Mouse (Mus musculus): ENCODE measurements around the gene Hivep1. TPM values are rescaled to one million over a fixed set of nuclear protein-coding genes. Genes with fewer than 3 reads are reported as not detected.

The Hivep1 gene
- polyA plus RNA-seq, 1 experiment from 2014 or later = 19.0 TPM

DNA sequence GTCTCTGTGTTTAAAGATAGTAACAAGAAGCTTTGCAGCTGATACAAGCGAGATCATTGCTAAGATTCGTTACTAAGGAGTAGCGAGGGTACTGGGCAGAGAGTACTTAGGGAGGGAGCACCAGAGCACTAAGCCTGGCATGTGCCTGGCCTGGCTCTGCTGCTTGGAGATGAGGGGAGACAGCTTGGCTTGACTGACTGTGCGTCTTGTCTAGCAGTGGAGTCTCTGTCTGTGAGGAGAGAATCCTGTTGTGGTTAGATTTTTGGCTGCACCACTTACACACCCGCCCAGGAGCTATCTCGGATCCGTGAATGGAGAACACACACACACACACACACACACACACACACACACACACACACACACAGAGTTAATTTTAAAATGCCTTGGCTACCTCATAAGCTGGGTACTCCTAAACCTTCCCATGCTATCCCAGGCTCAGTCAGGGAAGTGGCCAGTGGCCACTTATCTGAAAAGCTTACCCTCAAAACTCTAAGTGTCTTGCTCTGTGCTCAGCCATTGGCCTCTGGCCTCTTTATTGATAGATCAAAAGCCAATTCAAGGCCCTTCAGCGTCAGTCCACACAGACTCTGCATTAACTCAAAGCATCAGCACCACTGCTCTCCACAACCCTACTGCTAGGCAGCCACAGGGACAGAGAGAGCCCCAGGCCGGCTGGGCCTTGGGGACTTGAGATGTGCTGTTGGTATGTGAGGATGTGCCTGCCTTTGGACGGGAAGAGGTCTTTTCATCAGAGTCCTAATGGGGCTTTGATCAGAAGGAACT is 28.5 kb downstream of the Hivep1 start:
- WGBS = 68% methylated on average over 10 of the region's 10 CpGs
- H3K9me3 ChIP-seq (replicated peaks) = no peaks in the 10 kb centered on the region
- no peak overlapping the region for H3K4me2 ChIP-seq (replicated peaks)
- no peak overlapping the region for H3K4me3 ChIP-seq
- no peak overlapping the region for H3K27ac ChIP-seq
- no peaks in the 10 kb centered on the region for H3K4me1 ChIP-seq
- H3K27me3 ChIP-seq = no peaks in the 10 kb centered on the region
- no peak overlapping the region for H3K9ac ChIP-seq
- no peak for ATAC-seq (ENCODE audit: low FRiP score)
- H3K36me3 ChIP-seq = peaks cover 19% of the 10 kb centered on the region

DNA sequence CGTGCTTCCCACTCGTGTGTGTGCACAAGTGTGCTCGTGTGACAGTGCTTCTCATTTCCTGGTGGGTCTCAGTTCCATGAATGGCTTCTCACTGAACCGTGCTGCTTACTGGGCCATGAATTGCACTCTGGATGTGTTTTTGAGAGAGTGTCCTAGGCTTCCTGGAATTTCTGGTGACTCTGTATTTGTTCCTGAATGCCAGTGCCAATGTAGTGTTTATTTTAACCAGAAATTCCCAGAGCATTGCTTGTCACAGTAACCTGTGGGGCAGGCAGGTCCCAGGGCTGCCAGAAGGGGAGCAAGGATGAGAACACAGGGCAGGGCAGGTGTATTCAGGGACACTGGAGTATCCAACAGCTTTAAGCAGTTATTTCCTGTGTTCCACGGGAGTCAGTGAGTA is 36.5 kb downstream of the Hivep1 start:
- no peaks in the 10 kb centered on the region for H3K27me3 ChIP-seq
- H3K4me1 ChIP-seq = peaks cover 23% of the 10 kb centered on the region
- H3K36me3 ChIP-seq = no peaks in the 10 kb centered on the region
- no peak for ATAC-seq (ENCODE audit: low FRiP score)
- no peak overlapping the region for H3K4me3 ChIP-seq
- no peaks in the 10 kb centered on the region for H3K9me3 ChIP-seq (replicated peaks)
- H3K9ac ChIP-seq = no peak overlapping the region
- H3K27ac ChIP-seq = no peak overlapping the region
- 66% methylated on average over 5 of the region's 5 CpGs for WGBS
- no peak overlapping the region for H3K4me2 ChIP-seq (replicated peaks)

DNA sequence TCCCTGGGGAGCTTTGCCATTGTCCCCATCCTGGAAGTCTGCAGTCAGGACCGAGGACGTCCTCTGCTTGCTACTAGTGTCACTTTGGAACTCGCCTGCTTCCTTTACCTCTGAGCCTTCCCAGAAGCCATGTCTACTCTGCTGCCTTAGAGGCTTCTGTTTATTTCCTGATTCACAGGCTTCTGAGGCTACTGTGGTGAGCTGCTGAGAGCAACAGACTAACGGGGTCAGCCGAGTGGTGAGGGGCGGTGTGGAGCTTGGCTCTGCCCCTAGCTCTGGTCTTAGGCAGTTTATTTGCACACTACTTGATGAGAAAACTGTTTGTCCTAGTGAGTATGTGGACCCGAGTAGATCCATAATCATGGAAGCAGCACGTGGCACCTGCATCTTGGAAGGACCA is 37.2 kb downstream of the Hivep1 start:
- WGBS = 74% methylated on average over 8 of the region's 8 CpGs
- Histone ChIP-seq H3K9me3 (replicated peaks) (no peaks in the 10 kb centered on the region), H3K4me3 (no peak overlapping the region), H3K36me3 (no peaks in the 10 kb centered on the region), H3K4me1 (peaks cover 28% of the 10 kb centered on the region), H3K9ac (no peak overlapping the region), H3K27ac (no peak overlapping the region), H3K27me3 (no peaks in the 10 kb centered on the region), H3K4me2 (replicated peaks) (no peak overlapping the region)
- ATAC-seq (ENCODE audit: low FRiP score) = no peak

DNA sequence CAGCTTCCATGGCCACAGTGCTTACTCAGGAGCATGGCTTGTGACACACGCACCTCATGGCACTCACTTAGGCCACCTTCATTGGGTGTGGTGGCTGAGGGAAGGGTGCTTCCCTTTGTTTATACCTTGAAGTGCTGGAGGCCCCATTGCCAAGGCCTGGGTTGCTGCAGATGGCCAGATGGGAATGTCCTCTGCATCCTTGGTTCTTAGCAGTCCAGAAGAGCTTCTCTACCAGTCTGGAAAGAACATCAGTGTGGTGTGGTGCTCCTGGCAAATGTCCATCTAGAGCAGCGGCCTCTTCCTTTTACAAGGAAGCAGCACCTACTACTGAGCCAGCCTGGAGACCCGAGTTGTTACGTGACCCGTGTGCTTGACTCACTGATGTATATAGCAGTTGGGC is 38.9 kb downstream of the Hivep1 start:
- no peak overlapping the region for H3K4me3 ChIP-seq
- ATAC-seq (ENCODE audit: low FRiP score) = no peak
- H3K9ac ChIP-seq = no peak overlapping the region
- no peaks in the 10 kb centered on the region for H3K9me3 ChIP-seq (replicated peaks)
- H3K27me3 ChIP-seq = no peaks in the 10 kb centered on the region
- WGBS = 95% methylated on average over 5 of the region's 5 CpGs
- peaks cover 29% of the 10 kb centered on the region for H3K4me1 ChIP-seq
- H3K36me3 ChIP-seq = no peaks in the 10 kb centered on the region
- H3K27ac ChIP-seq = no peak overlapping the region
- H3K4me2 ChIP-seq (replicated peaks) = no peak overlapping the region

DNA sequence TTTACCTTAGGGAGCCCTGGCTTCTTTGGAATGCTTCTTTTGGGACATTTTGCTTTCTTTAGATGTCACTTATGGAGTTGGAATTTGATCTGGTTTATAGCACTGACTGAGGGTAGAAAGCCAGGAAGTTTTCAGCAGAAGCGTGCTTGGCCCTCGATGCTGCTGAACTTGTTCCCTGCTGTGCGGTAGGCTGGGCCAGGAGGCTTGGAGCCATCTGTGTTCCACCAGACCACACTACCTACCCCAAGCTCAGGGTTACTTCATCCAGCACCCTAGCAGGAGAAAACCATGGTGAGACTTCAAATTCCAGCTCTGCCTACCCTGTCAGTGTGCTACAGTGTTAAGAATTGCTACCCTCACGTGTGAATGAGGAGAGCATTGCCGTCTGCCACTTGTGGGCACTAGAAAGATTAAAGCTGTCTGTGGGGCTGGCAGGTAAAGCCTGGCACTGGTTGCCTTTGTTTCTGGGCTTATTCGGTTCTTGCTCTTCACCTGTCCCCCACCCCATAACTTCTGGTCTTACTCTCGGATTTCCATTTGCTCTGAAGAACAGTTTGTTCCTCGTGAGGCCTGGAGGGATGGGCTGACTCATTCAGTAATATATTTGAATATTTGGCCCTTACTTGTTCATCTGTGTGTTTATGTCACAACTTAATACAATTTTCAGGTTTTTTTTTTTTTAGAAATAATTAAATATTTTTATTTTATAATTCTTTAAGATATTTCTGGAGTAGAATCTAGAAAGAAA is 40.7 kb downstream of the Hivep1 start:
- H3K36me3 ChIP-seq = no peaks in the 10 kb centered on the region
- ATAC-seq (ENCODE audit: low FRiP score) = no peak
- no peak overlapping the region for H3K27ac ChIP-seq
- no peak overlapping the region for H3K9ac ChIP-seq
- H3K4me3 ChIP-seq = no peak overlapping the region
- H3K27me3 ChIP-seq = no peaks in the 10 kb centered on the region
- WGBS = 57% methylated on average over 8 of the region's 8 CpGs
- no peak overlapping the region for H3K4me2 ChIP-seq (replicated peaks)
- no peaks in the 10 kb centered on the region for H3K9me3 ChIP-seq (replicated peaks)
- H3K4me1 ChIP-seq = peaks cover 35% of the 10 kb centered on the region

DNA sequence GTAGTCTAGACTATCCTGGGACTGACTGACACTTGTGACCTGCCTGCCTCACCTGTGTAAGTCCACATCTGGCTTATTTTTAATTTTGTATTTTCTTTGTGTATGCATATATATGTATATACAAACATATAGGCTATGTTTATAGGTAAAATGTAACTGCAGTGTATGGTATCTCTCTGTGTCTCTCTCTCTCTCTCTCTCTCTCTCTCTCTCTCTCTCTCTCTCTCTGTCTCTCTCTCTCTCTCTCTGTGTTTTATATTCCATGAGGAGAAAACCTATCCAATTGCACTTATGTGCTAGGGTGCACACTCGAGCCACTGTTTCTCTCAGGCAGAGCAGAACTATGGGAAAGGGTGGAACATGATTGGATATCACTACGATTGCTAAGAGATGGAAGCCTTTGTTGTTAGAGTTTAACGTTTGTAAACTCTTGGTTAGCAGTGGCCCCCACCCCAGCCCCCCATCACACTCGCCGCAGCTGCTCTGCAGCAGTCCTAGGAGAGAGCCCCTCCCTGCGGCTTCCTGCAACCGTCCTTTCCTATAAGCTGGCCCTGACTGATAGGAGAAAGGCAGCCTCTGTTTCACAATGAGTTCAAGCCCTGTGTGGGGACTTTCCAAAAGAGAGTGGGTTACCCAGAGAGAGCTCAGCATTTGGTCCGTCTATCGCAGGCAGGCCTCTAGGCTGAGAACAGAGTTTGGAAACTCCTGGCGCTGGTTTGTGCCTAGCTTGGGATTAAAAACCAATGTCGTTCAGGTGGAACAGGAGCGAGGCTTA is 41.6 kb downstream of the Hivep1 start:
- Histone ChIP-seq H3K4me1 (peaks cover 30% of the 10 kb centered on the region), H3K27me3 (no peaks in the 10 kb centered on the region), H3K9ac (no peak overlapping the region), H3K36me3 (no peaks in the 10 kb centered on the region), H3K27ac (no peak overlapping the region), H3K9me3 (replicated peaks) (no peaks in the 10 kb centered on the region; the same call in 1 of the 2 replicates), H3K4me2 (replicated peaks) (no peak overlapping the region), H3K4me3 (no peak overlapping the region)
- WGBS = 63% methylated on average over 12 of the region's 12 CpGs
- no peak for ATAC-seq (ENCODE audit: low FRiP score)

DNA sequence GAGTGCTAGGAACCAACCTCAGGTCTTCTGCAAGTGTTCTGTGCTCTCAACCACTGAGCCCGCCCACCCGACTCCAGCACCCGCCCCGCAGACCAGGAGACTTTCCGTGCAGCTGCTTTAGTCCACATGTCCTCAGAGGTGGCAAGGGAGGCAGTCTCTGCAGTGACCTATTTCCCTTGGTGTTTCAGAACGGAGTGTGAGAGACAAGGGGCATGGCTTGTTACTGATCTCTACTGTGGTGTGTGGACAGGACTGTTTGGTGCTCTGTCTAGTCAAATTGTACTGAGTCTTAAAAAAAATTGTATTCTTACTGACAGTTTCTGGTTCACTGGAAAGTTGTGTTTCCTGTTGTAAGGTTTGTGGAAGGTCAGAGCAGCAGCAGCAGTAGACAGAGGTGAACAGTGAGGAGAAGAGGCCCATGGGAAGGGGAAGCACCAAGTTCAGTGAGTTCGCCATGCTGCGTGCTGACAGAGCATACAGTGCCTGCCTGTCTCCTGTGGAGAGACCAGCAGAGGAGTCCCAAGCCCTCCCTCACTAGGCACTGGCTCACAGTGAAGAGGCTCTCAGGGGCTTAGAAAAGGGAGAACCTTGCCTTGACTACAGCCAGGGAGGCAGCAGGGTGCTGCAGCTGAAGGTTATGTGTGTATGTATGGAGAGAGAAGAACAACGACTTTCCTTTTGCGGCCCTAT is 44.1 kb downstream of the Hivep1 start:
- H3K4me1 ChIP-seq = peaks cover 32% of the 10 kb centered on the region
- no peak for ATAC-seq (ENCODE audit: low FRiP score)
- H3K9me3 ChIP-seq (replicated peaks) = no peaks in the 10 kb centered on the region; the same call in 1 of the 2 replicates
- WGBS = 75% methylated on average over 10 of the region's 10 CpGs
- no peaks in the 10 kb centered on the region for H3K27me3 ChIP-seq
- no peaks in the 10 kb centered on the region for H3K36me3 ChIP-seq
- no peak overlapping the region for H3K4me3 ChIP-seq
- 0 out of 2 replicates have a peak overlapping the region, but pooled peaks have one; percentile 18 for H3K9ac ChIP-seq
- H3K27ac ChIP-seq = 0 out of 2 replicates have a peak overlapping the region, but pooled peaks have one; percentile 55
- no peak overlapping the region for H3K4me2 ChIP-seq (replicated peaks)

DNA sequence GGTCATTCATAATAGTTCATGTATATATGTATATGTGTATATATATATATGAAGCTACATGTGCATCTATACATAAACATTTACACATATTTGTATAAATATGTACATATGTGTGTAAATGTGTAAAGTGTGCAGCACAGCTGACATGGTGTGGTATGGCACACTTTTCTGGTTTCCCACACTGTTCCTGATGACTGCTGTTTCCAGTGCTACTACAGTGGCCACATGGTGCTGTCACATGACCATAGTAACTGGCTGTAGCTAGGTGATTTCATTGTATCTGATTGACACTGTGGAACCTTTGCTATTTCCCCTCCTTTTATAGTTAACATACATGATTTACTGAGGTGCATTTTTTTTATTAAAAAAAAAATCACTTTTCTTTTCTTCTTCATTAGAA is 45.3 kb downstream of the Hivep1 start:
- no peak for ATAC-seq (ENCODE audit: low FRiP score)
- Histone ChIP-seq H3K9me3 (replicated peaks) (no peaks in the 10 kb centered on the region; the same call in 1 of the 2 replicates), H3K36me3 (no peaks in the 10 kb centered on the region), H3K4me2 (replicated peaks) (no peak overlapping the region), H3K9ac (no peak overlapping the region), H3K4me1 (peaks cover 33% of the 10 kb centered on the region), H3K27me3 (no peaks in the 10 kb centered on the region), H3K4me3 (no peak overlapping the region), H3K27ac (no peak overlapping the region)

DNA sequence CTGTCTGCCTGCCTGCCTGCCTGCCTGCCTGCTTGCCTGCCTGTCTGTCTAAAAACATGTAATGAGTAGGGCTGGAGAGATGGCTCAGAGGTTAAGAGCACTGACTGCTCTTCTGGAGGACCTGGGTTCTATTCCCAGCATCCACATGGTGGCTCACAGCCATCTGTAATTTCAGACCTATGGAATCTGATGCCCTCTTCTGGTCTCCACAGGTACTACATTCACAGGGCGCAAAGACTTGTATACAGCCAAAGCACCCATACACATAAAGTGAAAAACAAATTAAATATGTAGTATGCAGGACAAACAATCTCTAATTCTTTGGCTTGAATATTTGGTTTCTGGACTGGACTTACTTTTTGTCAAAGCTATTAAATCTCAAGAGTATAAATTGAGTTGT is 46.7 kb downstream of the Hivep1 start:
- H3K36me3 ChIP-seq = no peaks in the 10 kb centered on the region
- H3K4me1 ChIP-seq = peaks cover 37% of the 10 kb centered on the region
- H3K4me2 ChIP-seq (replicated peaks) = no peak overlapping the region
- no peak overlapping the region for H3K4me3 ChIP-seq
- H3K27ac ChIP-seq = no peak overlapping the region
- no peaks in the 10 kb centered on the region; the same call in 1 of the 2 replicates for H3K9me3 ChIP-seq (replicated peaks)
- ATAC-seq (ENCODE audit: low FRiP score) = no peak
- WGBS = 89% methylated on average over 1 of the region's 1 CpGs
- no peak overlapping the region for H3K9ac ChIP-seq
- no peaks in the 10 kb centered on the region for H3K27me3 ChIP-seq

DNA sequence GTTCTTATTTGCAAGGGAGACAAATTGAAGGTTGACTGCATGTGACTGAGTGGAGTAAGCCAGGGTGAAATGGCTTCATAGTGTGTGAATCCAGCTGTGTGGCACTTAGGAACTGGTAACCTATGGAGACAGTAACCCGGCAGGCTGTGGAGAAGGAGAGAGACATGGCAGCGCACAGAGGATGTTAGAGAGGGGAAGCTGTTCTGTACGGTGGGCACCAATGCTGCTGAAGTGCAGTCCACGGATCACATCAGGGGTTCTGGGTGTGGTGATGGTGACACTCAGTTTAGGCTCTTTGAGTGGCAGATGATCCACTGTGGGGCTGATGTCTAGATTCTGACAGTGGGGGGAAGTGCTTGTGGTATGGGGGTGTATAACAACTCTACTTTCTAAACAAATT is 47.7 kb downstream of the Hivep1 start:
- no peaks in the 10 kb centered on the region for H3K27me3 ChIP-seq
- H3K9ac ChIP-seq = no peak overlapping the region
- WGBS = 85% methylated on average over 4 of the region's 4 CpGs
- no peak overlapping the region for H3K4me3 ChIP-seq
- no peak for ATAC-seq (ENCODE audit: low FRiP score)
- no peaks in the 10 kb centered on the region for H3K36me3 ChIP-seq
- no peaks in the 10 kb centered on the region; the same call in 1 of the 2 replicates for H3K9me3 ChIP-seq (replicated peaks)
- no peak overlapping the region for H3K4me2 ChIP-seq (replicated peaks)
- peaks cover 40% of the 10 kb centered on the region for H3K4me1 ChIP-seq
- no peak overlapping the region for H3K27ac ChIP-seq

DNA sequence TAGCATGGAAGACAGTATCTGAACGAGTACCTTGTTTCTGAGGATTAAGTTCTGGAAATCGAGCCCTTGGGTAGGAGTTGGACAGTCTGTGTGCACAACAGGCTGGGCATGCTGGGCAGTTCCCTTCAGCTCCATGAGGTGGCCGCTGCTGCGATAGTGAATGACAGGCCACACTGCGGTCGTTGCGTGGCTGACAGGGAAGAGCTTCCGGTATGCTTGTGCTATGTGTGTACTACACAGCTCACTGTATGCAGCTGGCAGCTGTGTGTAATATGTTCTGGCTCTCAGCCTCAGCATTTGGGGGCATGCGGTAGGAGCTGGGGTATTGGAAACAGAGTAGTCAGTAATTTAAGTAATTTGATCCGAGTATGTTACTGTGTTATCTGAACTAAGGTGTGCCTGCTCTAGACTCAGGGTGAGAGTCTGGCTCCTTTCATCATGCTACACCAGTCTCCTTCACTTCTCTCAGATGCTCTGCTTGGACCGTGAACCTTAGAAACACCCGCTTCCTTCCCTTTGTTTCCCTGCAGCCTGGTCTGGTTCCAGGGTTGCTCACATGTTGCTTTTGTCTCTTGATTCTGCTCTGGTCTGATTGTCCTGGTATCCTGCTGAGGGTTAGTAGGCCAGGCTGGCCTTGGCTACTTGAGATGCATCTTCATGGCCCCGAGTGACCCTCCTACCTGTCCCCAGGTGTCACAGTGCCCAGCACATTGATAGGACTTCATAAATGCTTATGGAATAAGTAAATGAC is 49.8 kb downstream of the Hivep1 start:
- Histone ChIP-seq H3K36me3 (no peaks in the 10 kb centered on the region), H3K4me1 (peaks cover 32% of the 10 kb centered on the region), H3K9me3 (replicated peaks) (no peaks in the 10 kb centered on the region; the same call in 1 of the 2 replicates), H3K9ac (no peak overlapping the region), H3K27ac (peak overlapping the region; percentile 69), H3K4me2 (replicated peaks) (no peak overlapping the region), H3K4me3 (no peak overlapping the region), H3K27me3 (no peaks in the 10 kb centered on the region)
- peak; percentile 29; the same call in 1 of the 2 replicates for ATAC-seq (ENCODE audit: low FRiP score)
- WGBS = 39% methylated on average over 13 of the region's 13 CpGs

Measured in hindbrain, embryonic 12.5 days (tissue).